Mouse (Mus musculus): Measurements from ENCODE around the gene Dpp3. TPM values are rescaled to one million over a fixed set of nuclear protein-coding genes. Genes with fewer than 3 reads are reported as not detected.
"Not testable (repeated sequence)": the region's sequence is repeated elsewhere in the genome, so short reads cannot be mapped to it uniquely, and the experiment has no call there.

Dpp3 gene
- total RNA-seq, 2 experiments from 2014 or later = 86.1 to 110 TPM

DNA sequence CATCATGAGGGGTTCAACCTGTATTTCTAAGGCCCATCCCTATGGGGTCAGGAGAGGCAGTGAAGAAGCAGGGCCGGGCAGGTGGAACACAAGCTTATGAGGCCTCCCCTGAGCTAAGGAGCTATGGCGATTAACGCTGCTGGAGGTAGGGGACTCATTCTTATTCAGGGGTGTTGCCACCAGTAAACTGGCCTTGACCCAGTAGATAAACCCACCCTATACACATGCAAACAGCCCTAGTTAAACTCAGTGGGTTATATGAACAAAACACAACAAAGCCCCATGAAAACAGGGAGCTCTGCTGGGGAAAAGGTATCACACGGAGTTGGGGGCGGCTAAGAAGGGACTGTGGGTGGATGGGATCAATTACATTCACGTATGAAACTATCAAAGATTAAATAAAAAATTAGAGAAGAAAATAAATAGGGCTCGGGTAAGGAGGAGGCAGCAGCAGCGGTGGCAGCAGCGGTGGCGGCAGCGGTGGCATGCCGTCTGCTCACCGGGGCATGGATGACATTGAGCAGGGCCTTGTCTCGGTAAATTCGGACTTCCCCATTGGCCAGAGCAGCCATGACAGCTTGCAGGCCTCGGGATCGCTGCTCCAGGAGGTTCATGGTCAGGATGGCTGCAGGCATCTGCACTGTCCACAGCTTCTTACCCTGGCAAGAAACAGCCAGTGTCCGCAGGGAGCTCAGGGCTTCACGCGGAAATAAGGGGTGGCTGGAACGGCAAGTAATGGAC, 31.1 kb downstream of the Dpp3 start:
- peak in 1 of 2 experiments; percentile 9 for DNase-seq

GRCm38 (mm10) chr19:4891798-4892197, 36.3 kb downstream of the Dpp3 start:
- DNase-seq = no peak

DNA sequence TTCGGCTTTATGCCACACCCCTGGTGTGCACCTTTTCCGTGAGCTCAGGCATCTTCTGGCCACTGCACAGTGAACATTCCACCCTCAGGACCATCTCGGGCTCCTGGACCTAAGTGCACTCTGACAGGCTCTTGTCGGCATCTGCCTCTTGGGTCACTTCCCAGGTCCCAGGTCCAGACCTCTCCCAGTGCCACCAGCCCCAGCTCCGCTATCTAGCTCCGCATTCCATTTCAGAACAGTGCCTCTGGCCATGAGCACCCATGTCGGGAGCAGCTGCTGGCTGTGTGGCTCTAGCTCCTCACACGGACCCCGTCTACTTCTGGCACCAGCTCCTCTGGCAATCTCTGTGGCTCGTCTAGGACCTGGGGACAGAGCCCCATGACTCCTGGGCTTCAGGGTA, 38.3 kb downstream of the Dpp3 start:
- DNase-seq = no peak

DNA sequence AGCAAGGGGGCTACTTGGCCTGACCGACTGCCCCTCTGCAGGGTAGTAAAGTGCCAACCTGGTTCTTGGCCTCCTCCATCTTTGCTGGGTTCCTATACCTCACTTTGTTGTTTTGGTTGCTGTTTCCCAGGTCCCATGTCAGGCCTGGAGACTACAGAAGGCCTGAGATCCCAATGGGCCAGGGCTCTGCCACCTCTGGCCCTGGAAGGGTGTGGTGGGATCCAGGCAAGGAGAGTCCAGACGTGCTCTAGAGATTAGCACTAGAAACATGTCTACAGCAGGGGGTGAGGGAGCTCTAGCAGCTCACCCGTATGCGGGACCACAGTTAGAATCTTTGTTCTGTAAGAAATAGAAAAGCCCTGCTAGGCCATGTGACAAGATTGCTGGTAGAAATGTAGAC, 44.1 kb downstream of the Dpp3 start:
- DNase-seq = no peak

DNA sequence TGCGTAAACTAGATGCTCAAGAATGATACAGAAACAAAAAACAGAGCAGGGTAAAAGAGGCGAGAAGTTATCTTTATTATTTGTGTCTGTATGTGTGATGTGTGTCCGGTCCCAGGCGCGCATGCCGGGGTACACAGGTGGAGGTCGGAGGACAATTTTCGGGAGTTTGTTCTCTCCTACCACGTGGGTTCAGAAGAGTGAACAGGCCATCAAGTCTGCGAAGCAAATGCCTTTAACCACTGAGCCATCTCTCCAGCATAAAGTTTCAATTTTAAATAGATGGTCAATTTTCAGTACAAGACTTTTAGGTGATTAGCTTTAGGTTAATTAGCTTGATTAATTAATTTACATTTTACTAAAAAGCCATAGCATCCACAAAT, 48.8 kb downstream of the Dpp3 start:
- no peak for DNase-seq

GRCm38 (mm10) chr19:4878405-4879323, 49.4 kb downstream of the Dpp3 start, which contains the start of gene Zdhhc24:
TSS of gene Zdhhc24 (plus strand) at chr19:4878668.
- DNase-seq = peak; percentile 96 to 97

DNA sequence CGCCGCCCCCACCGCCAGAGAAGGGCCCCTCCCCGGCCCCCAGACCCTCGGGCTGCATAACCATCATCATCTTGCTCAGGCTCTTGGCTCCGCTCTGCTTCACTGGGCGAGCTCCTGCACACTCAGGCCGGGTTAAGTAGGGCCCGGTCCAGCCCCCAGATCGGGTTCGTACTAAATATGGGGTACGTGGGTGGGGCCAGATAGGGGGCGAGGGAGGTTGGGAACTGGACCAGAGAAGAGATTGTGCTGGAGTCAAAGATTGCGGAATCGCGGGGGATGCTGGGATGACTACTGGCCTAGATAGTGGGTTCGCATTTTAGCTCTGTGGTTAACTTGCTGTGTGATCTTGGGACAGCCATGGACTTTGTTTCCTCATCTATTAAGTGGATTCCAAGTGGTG, 50.3 kb downstream of the Dpp3 start, which contains the start of gene Actn3:
Actn3 (minus strand) TSS at position 125 of the 400 bp plus-strand sequence.
- DNase-seq = no peak

GRCm38 (mm10) chr19:4876755-4877154, 51.3 kb downstream of the Dpp3 start:
- no peak for DNase-seq

DNA sequence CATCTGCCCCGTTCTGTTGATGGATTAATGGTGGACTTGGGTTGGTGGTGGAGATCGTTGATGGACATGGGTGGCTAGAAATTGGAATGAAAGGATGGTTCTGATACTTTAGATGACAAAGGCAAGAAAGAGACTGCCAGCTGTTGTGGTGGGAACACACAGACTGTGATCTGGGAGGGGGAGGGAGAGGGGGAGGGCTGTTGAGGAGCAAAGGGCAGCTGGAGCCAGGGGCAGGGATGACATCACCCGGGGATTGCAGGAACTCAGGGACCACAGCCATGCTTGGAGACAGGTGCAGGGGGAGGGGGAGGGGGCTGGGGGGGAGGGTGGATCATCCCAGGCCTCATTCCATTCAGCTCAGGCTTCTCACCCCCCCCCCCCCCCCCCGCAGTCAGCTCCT, 51.8 kb downstream of the Dpp3 start:
- DNase-seq = no peak

GRCm38 (mm10) chr19:4874613-4875012, 53.5 kb downstream of the Dpp3 start:
- not testable (repeated sequence) for DNase-seq

GRCm38 (mm10) chr19:4865147-4865546, 62.9 kb downstream of the Dpp3 start:
- DNase-seq = peak; percentile 47 to 68

- DNase-seq = no peak
Observed at GRCm38 (mm10) chr19:4863048-4863447, 65.0 kb downstream of the Dpp3 start.

DNA sequence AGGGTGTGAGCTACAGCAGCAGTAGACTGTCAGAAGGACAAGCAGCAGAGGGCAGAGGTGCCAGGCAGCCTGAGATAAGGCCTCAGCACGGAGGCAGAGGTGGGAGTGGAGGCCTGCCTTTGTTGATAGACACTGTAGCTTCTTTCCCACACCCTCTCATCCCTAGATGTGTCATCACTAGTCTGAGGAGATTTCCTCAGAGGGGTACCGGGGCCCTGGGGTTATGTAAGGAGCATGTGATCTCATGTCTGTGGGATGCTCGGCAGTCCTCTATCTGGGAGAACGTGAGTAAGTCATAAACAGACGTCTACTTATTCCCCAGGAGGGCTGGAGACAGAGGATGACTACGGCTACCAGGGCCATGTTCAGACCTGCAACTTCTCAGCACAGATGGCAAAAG, 69.0 kb downstream of the Dpp3 start:
- DNase-seq = no peak

Other genes with a start within 250 kb of the Dpp3 start
- under 1 TPM in 1 of 2 experiments, not detected in 1; 0.13 TPM for gene Gm960, start 229.6 kb downstream of the Dpp3 start, total RNA-seq (2021)
- under 1 TPM; 0.49 to 0.53 TPM for gene Sptbn2, start 217.1 kb downstream of the Dpp3 start, total RNA-seq (2021)
- gene Rbm4b, start 171.8 kb downstream of the Dpp3 start, total RNA-seq (2021) = 10 to 100 TPM; 16.4 to 17.1 TPM
- gene Rbm4, start 134.4 kb downstream of the Dpp3 start, total RNA-seq (2021) = 10 to 100 TPM; 57.6 to 68.1 TPM
- 10 to 100 TPM; 24.5 to 25.1 TPM for gene Gm21992, start 116.7 kb downstream of the Dpp3 start, total RNA-seq (2021)
- gene Rbm14, start 116.7 kb downstream of the Dpp3 start, total RNA-seq (2021) = 10 to 100 TPM; 48.7 to 60.3 TPM
- gene Ccs, start 89.0 kb downstream of the Dpp3 start, total RNA-seq (2021) = 100 to 1,000 TPM; 112 to 121 TPM
- gene Ccdc87, start 88.9 kb downstream of the Dpp3 start, total RNA-seq (2021) = under 1 TPM in 1 of 2 experiments, not detected in 1; 0.20 TPM
- gene Ctsf, start 73.2 kb downstream of the Dpp3 start, total RNA-seq (2021) = 100 to 1,000 TPM; 332 to 462 TPM
- under 1 TPM; 0.53 to 0.66 TPM for gene Actn3, start 50.4 kb downstream of the Dpp3 start, total RNA-seq (2021)
- gene Zdhhc24, start 49.6 kb downstream of the Dpp3 start, total RNA-seq (2021) = 10 to 100 TPM; 21.3 to 21.9 TPM
- gene Bbs1, start 21.7 kb downstream of the Dpp3 start, total RNA-seq (2021) = 1 to 10 TPM; 9.1 to 9.2 TPM
- gene Peli3, start 14.8 kb upstream of the Dpp3 start, total RNA-seq (2021) = 1 to 10 TPM; 7.7 to 8.2 TPM
- gene Mrpl11, start 33.9 kb upstream of the Dpp3 start, total RNA-seq (2021) = 10 to 100 TPM; 56.7 to 59.1 TPM
- under 1 TPM; 0.20 to 0.40 TPM for gene Npas4, start 62.0 kb upstream of the Dpp3 start, total RNA-seq (2021)
- gene Slc29a2, start 95.6 kb upstream of the Dpp3 start, total RNA-seq (2021) = 1 to 10 TPM; 4.5 to 5.3 TPM
- 10 to 100 TPM; 27.8 to 43.5 TPM for gene B4gat1, start 110.5 kb upstream of the Dpp3 start, total RNA-seq (2021)
- gene AC124502.3, start 110.6 kb upstream of the Dpp3 start, total RNA-seq (2021) = 1 to 10 TPM in 1 of 2 experiments, under 1 TPM in 1; 0.99 to 2.3 TPM
- gene Brms1, start 113.1 kb upstream of the Dpp3 start, total RNA-seq (2021) = 10 to 100 TPM; 26.7 to 29.9 TPM
- gene Rin1, start 122.2 kb upstream of the Dpp3 start, total RNA-seq (2021) = 1 to 10 TPM; 3.5 to 3.6 TPM
- gene Cd248, start 139.8 kb upstream of the Dpp3 start, total RNA-seq (2021) = 10 to 100 TPM; 13.7 to 21.2 TPM
- gene Tmem151a, start 157.2 kb upstream of the Dpp3 start, total RNA-seq (2021) = 1 to 10 TPM; 1.7 TPM
- 10 to 100 TPM; 70.6 to 73.8 TPM for gene Yif1a, start 160.3 kb upstream of the Dpp3 start, total RNA-seq (2021)
- gene Cnih2, start 170.2 kb upstream of the Dpp3 start, total RNA-seq (2021) = 1 to 10 TPM; 1.2 to 1.4 TPM
- gene Rab1b, start 178.8 kb upstream of the Dpp3 start, total RNA-seq (2021) = 100 to 1,000 TPM; 165 to 190 TPM
- 10 to 100 TPM; 44.3 to 48.4 TPM for gene Klc2, start 190.3 kb upstream of the Dpp3 start, total RNA-seq (2021)

All from adrenal gland, postnatal 36 days (tissue).